Mouse (Mus musculus) limb, embryonic 10.5 days (tissue): ENCODE results near the gene Cdk19. TPM values are rescaled to one million over a fixed set of nuclear protein-coding genes. Genes with fewer than 3 reads are reported as not detected.

Experiments used
- DNase-seq: peaks from one replicate; pipeline ENCODE4 v3.0.0-alpha.2; 2017; ENCODE audit warnings: low spot score
- H3K27ac ChIP-seq: fragments of 300-500 bp; sonication (generic); 2 replicates; pipeline ENCODE4 v1.5.1; 2016; ENCODE audit warnings: mild to moderate bottlenecking
- H3K27me3 ChIP-seq: fragments of 300-500 bp; sonication (generic); 2 replicates; pipeline ENCODE4 v1.6.1; 2016; ENCODE audit warnings: low read depth, mild to moderate bottlenecking; ENCODE audit not compliant: poor library complexity, severe bottlenecking
- H3K36me3 ChIP-seq: fragments of 300-500 bp; sonication (generic); 2 replicates; pipeline ENCODE4 v1.6.1; 2016; ENCODE audit warnings: mild to moderate bottlenecking, moderate library complexity
- H3K4me1 ChIP-seq: fragments of 300-500 bp; sonication (generic); 2 replicates; pipeline ENCODE4 v1.6.1; 2016
- H3K4me3 ChIP-seq: fragments of 300-500 bp; sonication (generic); 2 replicates; pipeline ENCODE4 v1.5.1; 2016; ENCODE audit warnings: mild to moderate bottlenecking, moderate library complexity
- H3K9me3 ChIP-seq: fragments of 300-500 bp; sonication (generic); replicated peaks from 2 replicates; pipeline ENCODE4 v1.6.1; 2016; ENCODE audit warnings: mild to moderate bottlenecking
- WGBS: fragments of 180-500 bp; shearing (Covaris S2); methylation state at CpG from one replicate; pipeline ENCODE4 v1.1.7; 2016; 5-methylcytosine and 5-hydroxymethylcytosine counted together
- polyA plus RNA-seq: library from polyadenylated mRNA; unstranded; fragments of >200 nt; fragmentation: Nextera tagmentation; extraction: Ambion mirVana; gene quantifications from 2 replicates; pipeline ENCODE4 v1.2.1, GENCODE M21; 2016

Gene Cdk19
- polyA plus RNA-seq, 1 experiment from 2014 or later: 9.0 TPM

GRCm38 (mm10) chr10:40467174-40467911, 128.0 kb downstream of the Cdk19 start:
- 83% methylated on average over 8 of the region's 8 CpGs for WGBS

GRCm38 (mm10) chr10:40467912-40468254, 128.5 kb downstream of the Cdk19 start:
- Histone ChIP-seq H3K4me3 (no peak overlapping the region), H3K9me3 (no peaks in the 10 kb centered on the region), H3K36me3 (peaks cover 12% of the 10 kb centered on the region; the same call in 1 of the 2 replicates), H3K27ac (no peak overlapping the region), H3K27me3 (no peaks in the 10 kb centered on the region), H3K4me1 (no peaks in the 10 kb centered on the region)
- DNase-seq: no peak
- 90% methylated on average over 1 of the region's 1 CpGs for WGBS

More at GRCm38 (mm10) chr10:40467174-40467911, 128.0 kb downstream of the Cdk19 start:
- no peak overlapping the region for H3K27ac ChIP-seq
- peaks cover 8% of the 10 kb centered on the region; the same call in 1 of the 2 replicates for H3K36me3 ChIP-seq
- H3K4me3 ChIP-seq: no peak overlapping the region
- H3K27me3 ChIP-seq: no peaks in the 10 kb centered on the region
- H3K9me3 ChIP-seq: no peaks in the 10 kb centered on the region
- 0 out of 2 replicates have a peak, but pooled peaks cover under 1% of the 10 kb centered on the region for H3K4me1 ChIP-seq
- DNase-seq: no peak

GRCm38 (mm10) chr10:40469145-40469544, 129.8 kb downstream of the Cdk19 start:
- no peak for DNase-seq
- Histone ChIP-seq H3K9me3 (no peaks in the 10 kb centered on the region), H3K4me1 (no peaks in the 10 kb centered on the region), H3K27ac (no peak overlapping the region), H3K4me3 (no peak overlapping the region), H3K36me3 (peaks cover 16% of the 10 kb centered on the region; the same call in 1 of the 2 replicates), H3K27me3 (no peaks in the 10 kb centered on the region)
- WGBS: 88% methylated on average over 2 of the region's 2 CpGs

- H3K4me3 ChIP-seq: no peak overlapping the region
- no peak for DNase-seq
- H3K9me3 ChIP-seq: no peaks in the 10 kb centered on the region
- H3K36me3 ChIP-seq: peaks cover 64% of the 10 kb centered on the region
- no peak overlapping the region for H3K27ac ChIP-seq
- no peaks in the 10 kb centered on the region for H3K4me1 ChIP-seq
- H3K27me3 ChIP-seq: no peaks in the 10 kb centered on the region
- 90% methylated on average over 5 of the region's 5 CpGs for WGBS
Observed at GRCm38 (mm10) chr10:40476535-40477285, 137.3 kb downstream of the Cdk19 start.

- no peak overlapping the region for H3K4me3 ChIP-seq
- H3K27me3 ChIP-seq: no peaks in the 10 kb centered on the region
- no peaks in the 10 kb centered on the region for H3K9me3 ChIP-seq
- H3K36me3 ChIP-seq: peaks cover 63% of the 10 kb centered on the region
- 94% methylated on average over 18 of the region's 18 CpGs for WGBS
- no peaks in the 10 kb centered on the region for H3K4me1 ChIP-seq
- DNase-seq: no peak
- no peak overlapping the region for H3K27ac ChIP-seq
Observed at GRCm38 (mm10) chr10:40477426-40478075, 138.2 kb downstream of the Cdk19 start.

- Histone ChIP-seq H3K9me3 (no peaks in the 10 kb centered on the region), H3K36me3 (peaks cover 56% of the 10 kb centered on the region), H3K27ac (no peak overlapping the region), H3K4me3 (no peak overlapping the region), H3K27me3 (no peaks in the 10 kb centered on the region), H3K4me1 (no peaks in the 10 kb centered on the region)
- no peak for DNase-seq
- 92% methylated on average over 3 of the region's 3 CpGs for WGBS
Observed at GRCm38 (mm10) chr10:40478626-40479025, 139.3 kb downstream of the Cdk19 start.

- WGBS: 89% methylated on average over 1 of the region's 1 CpGs
- Histone ChIP-seq H3K9me3 (no peaks in the 10 kb centered on the region), H3K4me1 (no peaks in the 10 kb centered on the region), H3K36me3 (peaks cover 56% of the 10 kb centered on the region), H3K4me3 (no peak overlapping the region), H3K27ac (no peak overlapping the region), H3K27me3 (no peaks in the 10 kb centered on the region)
- DNase-seq: no peak
Observed at GRCm38 (mm10) chr10:40479216-40479615, 139.9 kb downstream of the Cdk19 start.

GRCm38 (mm10) chr10:40479621-40480193, 140.3 kb downstream of the Cdk19 start:
- H3K9me3 ChIP-seq: no peaks in the 10 kb centered on the region
- H3K27ac ChIP-seq: no peak overlapping the region
- WGBS: 72% methylated on average over 8 of the region's 8 CpGs
- no peaks in the 10 kb centered on the region for H3K27me3 ChIP-seq
- H3K4me1 ChIP-seq: no peaks in the 10 kb centered on the region
- no peak for DNase-seq
- peaks cover 56% of the 10 kb centered on the region for H3K36me3 ChIP-seq
- H3K4me3 ChIP-seq: no peak overlapping the region

GRCm38 (mm10) chr10:40481534-40481933, 142.2 kb downstream of the Cdk19 start:
- WGBS: 84% methylated on average over 3 of the region's 3 CpGs
- Histone ChIP-seq H3K27ac (no peak overlapping the region), H3K4me3 (no peak overlapping the region), H3K4me1 (no peaks in the 10 kb centered on the region), H3K36me3 (peaks cover 42% of the 10 kb centered on the region), H3K9me3 (no peaks in the 10 kb centered on the region), H3K27me3 (no peaks in the 10 kb centered on the region)
- DNase-seq: no peak

- H3K27me3 ChIP-seq: no peaks in the 10 kb centered on the region
- H3K36me3 ChIP-seq: peaks cover 35% of the 10 kb centered on the region
- no peak for DNase-seq
- H3K9me3 ChIP-seq: no peaks in the 10 kb centered on the region
- H3K4me1 ChIP-seq: no peaks in the 10 kb centered on the region
- H3K4me3 ChIP-seq: no peak overlapping the region
- H3K27ac ChIP-seq: no peak overlapping the region
- 85% methylated on average over 6 of the region's 6 CpGs for WGBS
Observed at GRCm38 (mm10) chr10:40482285-40482684, 142.9 kb downstream of the Cdk19 start.

GRCm38 (mm10) chr10:40489086-40489796, 149.9 kb downstream of the Cdk19 start:
- WGBS: 92% methylated on average over 6 of the region's 6 CpGs
- H3K4me1 ChIP-seq: no peaks in the 10 kb centered on the region
- DNase-seq: no peak
- H3K9me3 ChIP-seq: no peaks in the 10 kb centered on the region
- H3K27me3 ChIP-seq: no peaks in the 10 kb centered on the region
- H3K27ac ChIP-seq: no peak overlapping the region
- H3K4me3 ChIP-seq: no peak overlapping the region
- H3K36me3 ChIP-seq: no peaks in the 10 kb centered on the region

GRCm38 (mm10) chr10:40491131-40491530, 151.8 kb downstream of the Cdk19 start:
- 90% methylated on average over 7 of the region's 7 CpGs for WGBS
- Histone ChIP-seq H3K27me3 (no peaks in the 10 kb centered on the region), H3K9me3 (no peaks in the 10 kb centered on the region), H3K4me3 (no peak overlapping the region), H3K4me1 (no peaks in the 10 kb centered on the region), H3K27ac (0 out of 2 replicates have a peak overlapping the region, but pooled peaks have one; percentile 31), H3K36me3 (no peaks in the 10 kb centered on the region)
- DNase-seq: no peak
